Mouse (Mus musculus) mouse trophoblast stem cell (cell line): ENCODE measurements around the gene H2-M10.2.
"Not testable (repeated sequence)": the region's sequence is repeated elsewhere in the genome, so short reads cannot be mapped to it uniquely, and the experiment has no call there.

ENCODE experiments used
- in situ Hi-C, 2 experiments: fragments of 300-500 bp; cut with MseI, MboI; formaldehyde crosslinking; loops; 2 replicates in 1 of 2; 3 replicates in 1 of 2; pipeline ENCODE4 v1.15.1; 2025

H2-M10.2 gene

GRCm38 (mm10) chr17:36252250-36252876 lies 33.9 kb downstream of the H2-M10.2 start:
- in situ Hi-C loops, result no loop called here

- in situ Hi-C loops, result no loop called here
Observed at GRCm38 (mm10) chr17:36248886-36249285, 37.4 kb downstream of the H2-M10.2 start.

GRCm38 (mm10) chr17:36245741-36246140 lies 40.5 kb downstream of the H2-M10.2 start:
- in situ Hi-C loops, result no loop called here

GRCm38 (mm10) chr17:36244031-36244430 lies 42.3 kb downstream of the H2-M10.2 start:
- in situ Hi-C loops, result no loop called here

GRCm38 (mm10) chr17:36240637-36241213 lies 45.6 kb downstream of the H2-M10.2 start:
- in situ Hi-C loops, result no loop called here

GRCm38 (mm10) chr17:36237321-36237921 lies 48.9 kb downstream of the H2-M10.2 start:
- in situ Hi-C loops, result no loop called here

- in situ Hi-C loops, result not testable (repeated sequence)
Observed at GRCm38 (mm10) chr17:36235300-36235699, 51.0 kb downstream of the H2-M10.2 start.
